Mouse (Mus musculus) kidney, embryonic 16.5 days (tissue): ENCODE measurements around the gene Parp8. TPM values are rescaled to one million over a fixed set of nuclear protein-coding genes. Genes with fewer than 3 reads are reported as not detected.

Experiments used
- ATAC-seq: fragments of 200-750 bp; cut with Nextera tagmentation; 2 replicates; pipeline ENCODE4 v1.8.0; 2017; ENCODE audit warnings: moderate TSS enrichment; ENCODE audit not compliant: low FRiP score, low TSS enrichment
- H3K27ac ChIP-seq: fragments of 300-500 bp; sonication (generic); 2 replicates; pipeline ENCODE4 v1.5.1; 2014; ENCODE audit warnings: low read length
- H3K27me3 ChIP-seq: fragments of 300-500 bp; sonication (generic); 2 replicates; pipeline ENCODE4 v1.6.1; 2014; ENCODE audit warnings: low read length, control low read depth, mixed read lengths; ENCODE audit not compliant: insufficient read depth
- H3K36me3 ChIP-seq: fragments of 300-500 bp; sonication (generic); 2 replicates; pipeline ENCODE4 v1.6.1; 2014; ENCODE audit warnings: low read length, control low read depth, mixed read lengths; ENCODE audit not compliant: insufficient read depth
- H3K4me1 ChIP-seq: fragments of 300-500 bp; sonication (generic); 2 replicates; pipeline ENCODE4 v1.6.1; 2014; ENCODE audit warnings: low read length, control low read depth, mixed read lengths; ENCODE audit not compliant: insufficient read depth
- H3K4me2 ChIP-seq: fragments of 300-500 bp; sonication (generic); replicated peaks from 2 replicates; pipeline ENCODE4 v1.6.1; 2014; ENCODE audit warnings: low read depth, low read length
- H3K4me3 ChIP-seq: fragments of 300-500 bp; sonication (generic); 2 replicates; pipeline ENCODE4 v1.5.1; 2014; ENCODE audit warnings: mild to moderate bottlenecking, low read length
- H3K9ac ChIP-seq: fragments of 300-500 bp; sonication (generic); replicated peaks from 2 replicates; pipeline ENCODE4 v1.6.1; 2014; ENCODE audit warnings: low read length
- H3K9me3 ChIP-seq: fragments of 300-500 bp; sonication (generic); 2 replicates; pipeline ENCODE4 v1.6.1; 2016; ENCODE audit warnings: low read length, control low read depth
- WGBS: fragments of 180-500 bp; shearing (Covaris S2); extraction: QIAGEN DNeasy Blood & Tissue Kit; methylation state at CpG from one replicate; pipeline ENCODE4 v1.1.7; 2014; 5-methylcytosine and 5-hydroxymethylcytosine counted together
- polyA plus RNA-seq: library from polyadenylated mRNA; unstranded; fragments of >200 nt; fragmentation: Nextera tagmentation; extraction: Ambion mirVana; gene quantifications from 2 replicates; pipeline ENCODE4 v1.2.1, GENCODE M21; 2015

Gene Parp8
- polyA plus RNA-seq, 1 experiment from 2014 or later: 15.7 TPM

GRCm38 (mm10) chr13:116811456-116811855, 213.9 kb downstream of the Parp8 start:
- H3K4me1 ChIP-seq: no peaks in the 10 kb centered on the region
- no peak overlapping the region for H3K27ac ChIP-seq
- H3K9me3 ChIP-seq: no peaks in the 10 kb centered on the region
- no peak overlapping the region for H3K4me3 ChIP-seq
- no peak overlapping the region for H3K4me2 ChIP-seq
- H3K27me3 ChIP-seq: no peaks in the 10 kb centered on the region
- no peak overlapping the region for H3K9ac ChIP-seq
- 83% methylated on average over 1 of the region's 1 CpGs for WGBS
- no peaks in the 10 kb centered on the region for H3K36me3 ChIP-seq
- ATAC-seq: no peak

Other genes with a start within 250 kb of the Parp8 start
- 43.8 and 45.6 TPM in 2 replicates for gene Emb, start 183.0 kb upstream of the Parp8 start, polyA plus RNA-seq
- gene Gm17509, start 195.5 kb upstream of the Parp8 start, polyA plus RNA-seq: 0.19 and 0.21 TPM in 2 replicates